Mouse (Mus musculus): ENCODE data around the gene Nodal.

GRCm38 (mm10) chr10:61468900-61469299 lies 51.1 kb downstream of the Nodal start:
- TF ChIP-seq CTCF (IDR thresholded peaks at IDR 0.05; ENCODE audit: low read depth, low read length) = no peak
- no peak for TF ChIP-seq EP300 (IDR thresholded peaks at IDR 0.05; ENCODE audit: insufficient read depth, low read depth, low read length)

All from ES-Bruce4 (cell line).